Mouse (Mus musculus) neural tube, embryonic 13.5 days (tissue): Measurements from ENCODE around the gene Cfap300. TPM values are rescaled to one million over a fixed set of nuclear protein-coding genes. Genes with fewer than 3 reads are reported as not detected.

Source experiments
- ATAC-seq: fragments of 200-750 bp; cut with Nextera tagmentation; 2 replicates; pipeline ENCODE4 v1.8.0; 2017; ENCODE audit warnings: low read depth, mild to moderate bottlenecking, moderate TSS enrichment, moderate library complexity
- H3K27ac ChIP-seq: fragments of 300-500 bp; sonication (generic); replicated peaks from 2 replicates; pipeline ENCODE4 v1.5.1; 2015; ENCODE audit warnings: moderate library complexity, mild to moderate bottlenecking, inconsistent platforms
- H3K27me3 ChIP-seq: fragments of 300-500 bp; sonication (generic); 2 replicates; pipeline ENCODE4 v1.6.1; 2015; ENCODE audit warnings: mild to moderate bottlenecking, inconsistent platforms
- H3K36me3 ChIP-seq: fragments of 300-500 bp; sonication (generic); 2 replicates; pipeline ENCODE4 v1.6.1; 2015; ENCODE audit warnings: mild to moderate bottlenecking, inconsistent platforms
- H3K4me1 ChIP-seq: fragments of 300-500 bp; sonication (generic); replicated peaks from 2 replicates; pipeline ENCODE4 v1.6.1; 2015; ENCODE audit warnings: inconsistent platforms
- H3K4me2 ChIP-seq: fragments of 300-500 bp; sonication (generic); 2 replicates; pipeline ENCODE4 v1.6.1; 2015; ENCODE audit warnings: inconsistent platforms, mild to moderate bottlenecking, moderate library complexity
- H3K4me3 ChIP-seq: fragments of 300-500 bp; sonication (generic); 2 replicates; pipeline ENCODE4 v1.5.1; 2015; ENCODE audit warnings: mild to moderate bottlenecking, inconsistent platforms
- H3K9ac ChIP-seq: fragments of 300-500 bp; sonication (generic); 2 replicates; pipeline ENCODE4 v1.6.1; 2015; ENCODE audit warnings: moderate library complexity, mild to moderate bottlenecking, inconsistent platforms
- H3K9me3 ChIP-seq: fragments of 300-500 bp; sonication (generic); 2 replicates; pipeline ENCODE4 v1.6.1; 2016; ENCODE audit warnings: inconsistent platforms
- WGBS: fragments of 180-500 bp; shearing (Covaris S2); methylation state at CpG from one replicate; pipeline ENCODE4 v1.1.7; 2015; 5-methylcytosine and 5-hydroxymethylcytosine counted together
- polyA plus RNA-seq: library from polyadenylated mRNA; unstranded; fragments of >200 nt; fragmentation: Nextera tagmentation; extraction: Ambion mirVana; gene quantifications from 2 replicates; pipeline ENCODE4 v1.2.1, GENCODE M21; 2015

The Cfap300 gene
- polyA plus RNA-seq, 1 experiment from 2014 or later = 14.2 TPM

DNA sequence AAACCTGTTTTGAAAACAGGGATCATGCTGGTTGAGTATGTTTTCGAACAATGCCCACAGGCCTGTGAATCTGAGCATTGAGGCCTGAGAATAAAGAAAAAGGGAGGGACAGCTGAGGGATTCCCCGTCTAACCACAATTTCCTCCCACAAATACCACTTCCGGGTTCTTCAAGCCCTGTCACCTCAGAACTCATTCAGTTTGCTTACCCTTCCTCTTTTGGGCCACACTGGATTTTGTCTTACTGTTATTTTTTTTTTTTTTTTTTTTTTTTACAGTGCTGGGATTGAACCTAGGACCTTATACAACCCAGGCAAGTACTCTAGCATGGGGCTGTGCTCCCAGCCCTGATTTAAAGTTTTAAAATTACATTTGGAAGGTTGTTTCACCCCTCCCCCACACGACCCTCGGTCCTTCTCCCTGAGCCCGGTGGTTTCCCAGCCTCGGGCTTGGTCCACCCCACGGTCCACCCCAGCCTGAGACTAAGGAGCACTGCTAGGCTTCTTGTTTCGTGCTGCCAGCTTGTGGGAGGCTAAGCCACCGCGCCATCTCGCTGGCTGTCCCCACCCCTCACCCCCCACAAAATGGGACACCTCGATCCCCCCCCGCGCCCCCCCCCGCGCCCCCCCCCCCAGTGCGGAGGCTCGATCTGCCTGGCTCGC lies 25.2 kb downstream of the Cfap300 start:
- Histone ChIP-seq H3K4me3 (no peak overlapping the region), H3K4me2 (no peak overlapping the region), H3K9ac (no peak overlapping the region), H3K27me3 (no peaks in the 10 kb centered on the region), H3K27ac (no peak overlapping the region), H3K9me3 (no peaks in the 10 kb centered on the region), H3K4me1 (no peaks in the 10 kb centered on the region), H3K36me3 (no peaks in the 10 kb centered on the region)
- WGBS = 50% methylated on average over 20 of the region's 20 CpGs
- no peak for ATAC-seq

DNA sequence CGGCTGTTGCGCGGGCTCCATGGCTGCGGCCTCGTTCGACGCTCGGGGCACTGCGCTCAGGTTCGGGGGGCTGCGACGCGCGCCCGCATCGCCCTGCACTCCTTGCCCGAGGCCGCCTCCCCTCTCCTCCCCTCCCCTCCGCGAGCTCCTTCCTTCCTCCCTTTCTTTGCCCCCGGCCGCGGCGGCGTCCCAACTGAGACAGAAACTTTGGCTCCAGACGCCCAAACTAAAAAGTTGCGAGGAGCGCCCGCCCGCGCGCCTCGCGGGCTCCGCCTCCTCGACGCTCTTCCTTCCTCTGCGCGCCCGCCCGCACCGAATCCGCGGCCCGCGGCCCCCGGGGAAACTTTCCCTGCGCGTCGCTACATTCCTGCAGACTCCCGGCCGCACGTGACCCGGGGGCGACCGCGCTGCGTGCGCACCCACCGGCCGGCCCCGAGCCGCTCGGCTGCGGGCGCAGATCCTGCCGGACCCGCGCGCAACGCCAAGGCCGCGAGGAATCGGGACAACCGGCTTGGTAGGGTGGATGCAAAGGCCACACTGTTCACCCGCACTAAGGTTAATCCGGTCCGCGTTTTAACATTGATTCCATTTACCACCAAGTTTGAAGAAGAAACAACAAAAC lies 38.1 kb downstream of the Cfap300 start, which contains the start of gene Yap1:
Gene Yap1 (minus strand): TSS at position 227 of the 622 bp plus-strand sequence.
- H3K36me3 ChIP-seq = 0 out of 2 replicates have a peak, but pooled peaks cover 5% of the 10 kb centered on the region
- H3K4me3 ChIP-seq = peak within 1 kb of the TSS; percentile 79
- ATAC-seq = peak; percentile 86
- under 1% methylated on average over 76 of the region's 79 CpGs for WGBS
- H3K27ac ChIP-seq = peak within 1 kb of the TSS; percentile 91
- peak within 1 kb of the TSS; percentile 82 for H3K9ac ChIP-seq
- no peaks in the 10 kb centered on the region for H3K9me3 ChIP-seq
- H3K4me1 ChIP-seq = peaks cover 23% of the 10 kb centered on the region
- H3K27me3 ChIP-seq = peaks cover 6% of the 10 kb centered on the region; the same call in 1 of the 2 replicates
- peak within 1 kb of the TSS; percentile 86 for H3K4me2 ChIP-seq

DNA sequence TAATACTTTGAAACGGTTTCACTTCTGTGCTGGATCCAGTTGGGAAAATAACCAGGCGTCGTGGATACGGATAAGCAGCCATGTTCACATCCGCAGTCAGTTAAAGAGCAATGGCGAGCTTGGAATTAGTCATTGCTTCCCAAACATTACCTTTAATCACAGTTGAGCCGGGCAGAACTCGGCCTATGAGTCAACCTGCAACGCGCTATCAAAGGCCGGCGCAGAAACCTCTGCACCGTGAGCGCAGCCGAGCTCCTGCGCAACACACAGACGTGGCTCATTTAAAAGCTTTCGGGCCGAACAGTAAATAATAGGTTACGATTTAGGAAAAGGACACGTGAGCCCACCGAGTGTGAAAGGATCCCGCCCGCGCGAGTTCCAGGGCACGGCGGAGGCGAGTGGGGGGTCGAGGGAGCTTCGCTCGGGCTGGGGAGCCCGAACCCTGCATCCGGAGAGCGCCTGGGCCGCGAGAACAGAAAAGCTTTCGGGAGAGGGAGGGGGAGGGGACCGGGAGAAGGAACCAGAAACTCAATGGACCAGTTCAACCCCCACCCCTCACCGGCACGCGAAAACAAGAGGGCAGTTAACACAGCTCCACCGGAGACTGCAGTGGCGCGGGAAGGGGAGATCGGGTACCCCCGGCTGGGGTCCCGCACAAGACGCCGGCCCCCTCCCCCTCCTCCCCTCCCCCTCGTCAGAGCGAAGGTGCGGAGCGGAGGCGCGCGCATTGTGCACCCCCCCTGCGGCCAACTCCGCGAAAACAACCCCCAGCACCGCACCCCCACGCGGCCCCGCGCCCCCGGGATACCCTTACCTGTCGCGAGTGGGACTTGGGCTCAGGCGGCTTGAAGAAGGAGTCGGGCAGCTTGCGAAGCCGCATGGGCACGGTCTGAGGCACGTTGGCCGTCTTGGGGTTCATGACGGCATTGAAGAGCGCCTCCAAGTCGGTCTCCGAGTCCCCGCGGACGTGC lies 39.0 kb downstream of the Cfap300 start:
- H3K27ac ChIP-seq = peak overlapping the region; percentile 91
- H3K4me2 ChIP-seq = peak overlapping the region; percentile 86
- peaks cover 30% of the 10 kb centered on the region for H3K4me1 ChIP-seq
- H3K4me3 ChIP-seq = peak overlapping the region; percentile 79
- H3K36me3 ChIP-seq = 0 out of 2 replicates have a peak, but pooled peaks cover 6% of the 10 kb centered on the region
- peaks cover 6% of the 10 kb centered on the region; the same call in 1 of the 2 replicates for H3K27me3 ChIP-seq
- peak overlapping the region; percentile 82 for H3K9ac ChIP-seq
- no peaks in the 10 kb centered on the region for H3K9me3 ChIP-seq
- peak; percentile 73 for ATAC-seq
- 1% methylated on average over 74 of the region's 82 CpGs for WGBS

DNA sequence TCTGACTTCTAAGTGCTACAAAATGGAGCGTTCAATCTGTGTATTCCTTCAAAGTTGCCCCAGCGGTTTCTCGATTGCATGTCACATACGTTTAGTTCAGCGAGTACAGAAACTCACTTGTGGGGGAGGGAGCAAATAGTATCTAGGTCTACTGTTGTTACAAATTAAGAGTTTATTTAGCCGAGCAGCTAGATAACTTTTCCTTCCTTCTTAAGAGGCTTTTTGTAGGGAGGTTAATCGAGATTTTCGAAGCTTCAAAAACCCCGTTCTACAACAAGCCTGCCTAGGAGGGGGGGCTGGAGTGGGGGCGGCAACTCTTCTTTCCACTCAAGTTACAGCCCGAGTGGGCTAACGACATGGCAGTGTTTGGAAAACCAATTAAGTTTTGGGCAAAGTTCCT lies 39.8 kb downstream of the Cfap300 start:
- Histone ChIP-seq H3K27ac (no peak overlapping the region), H3K9ac (peak overlapping the region; percentile 82), H3K36me3 (0 out of 2 replicates have a peak, but pooled peaks cover 6% of the 10 kb centered on the region), H3K9me3 (no peaks in the 10 kb centered on the region), H3K4me3 (peak overlapping the region; percentile 79), H3K4me1 (peaks cover 33% of the 10 kb centered on the region), H3K27me3 (peaks cover 6% of the 10 kb centered on the region; the same call in 1 of the 2 replicates), H3K4me2 (peak overlapping the region; percentile 86)
- ATAC-seq = no peak
- 1% methylated on average over 12 of the region's 12 CpGs for WGBS

DNA sequence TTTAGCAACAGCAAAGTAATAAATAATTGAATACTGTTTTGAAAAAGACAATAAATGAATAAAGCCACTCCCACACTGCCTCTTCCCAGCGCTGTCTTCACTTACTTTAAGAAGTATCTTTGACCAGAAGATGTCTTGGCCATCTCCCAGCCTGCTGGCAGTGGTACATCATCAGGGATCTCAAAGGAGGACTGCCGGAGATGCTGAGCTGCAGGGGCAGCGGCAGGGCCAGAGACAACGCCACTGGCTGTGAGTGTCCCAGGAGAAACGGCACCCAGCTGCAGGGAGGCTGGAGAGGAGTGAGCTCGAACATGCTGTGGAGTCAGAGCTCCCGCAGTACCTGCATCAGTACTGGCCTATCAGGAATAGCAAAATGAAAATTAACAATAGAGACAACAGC lies 41.3 kb downstream of the Cfap300 start:
- no peak for ATAC-seq
- peaks cover 6% of the 10 kb centered on the region; the same call in 1 of the 2 replicates for H3K27me3 ChIP-seq
- H3K27ac ChIP-seq = no peak overlapping the region
- 28% methylated on average over 7 of the region's 7 CpGs for WGBS
- H3K9ac ChIP-seq = no peak overlapping the region
- no peaks in the 10 kb centered on the region for H3K9me3 ChIP-seq
- 0 out of 2 replicates have a peak overlapping the region, but pooled peaks have one; percentile 5 for H3K4me3 ChIP-seq
- peaks cover 33% of the 10 kb centered on the region for H3K4me1 ChIP-seq
- H3K4me2 ChIP-seq = peak overlapping the region; percentile 40
- 0 out of 2 replicates have a peak, but pooled peaks cover 6% of the 10 kb centered on the region for H3K36me3 ChIP-seq

DNA sequence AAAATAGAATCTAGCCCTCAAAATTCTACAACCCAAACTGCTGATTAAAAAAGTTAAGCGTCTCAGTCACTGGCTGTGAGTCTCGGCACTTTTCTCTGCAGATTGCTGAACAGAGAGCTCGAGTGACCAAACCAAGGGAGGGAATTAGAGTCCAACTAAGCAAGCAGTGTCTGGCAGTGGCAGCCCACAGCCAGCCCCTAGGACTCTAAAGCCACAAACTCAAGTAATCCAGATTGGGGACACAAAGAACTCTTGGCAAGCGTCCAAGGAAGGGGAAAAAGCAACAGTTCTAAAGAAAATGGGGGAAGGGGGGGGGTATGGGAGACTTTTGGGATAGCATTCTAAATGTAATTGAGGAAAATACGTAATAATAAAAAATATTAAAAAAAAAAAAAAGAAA lies 48.3 kb downstream of the Cfap300 start:
- no peak for ATAC-seq
- 79% methylated on average over 5 of the region's 5 CpGs for WGBS

DNA sequence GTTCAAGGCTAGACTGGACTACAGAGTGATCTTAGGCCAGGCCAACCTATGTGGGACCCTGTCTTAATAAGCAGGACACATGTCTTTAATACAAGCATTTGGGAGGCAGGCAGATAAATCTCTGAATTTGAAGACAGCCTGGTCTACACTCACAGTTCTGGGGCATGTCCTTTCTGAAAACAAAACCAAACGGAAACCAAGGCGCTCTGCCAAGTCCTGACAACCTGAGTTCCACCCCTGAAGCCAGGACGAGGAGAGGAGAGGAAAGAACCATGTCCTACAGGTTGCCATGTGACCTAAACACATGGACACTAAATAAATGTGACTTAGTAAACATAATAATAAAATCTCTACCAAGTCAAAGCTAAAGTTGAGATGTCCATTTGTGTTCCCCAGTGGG lies 50.0 kb downstream of the Cfap300 start:
- Histone ChIP-seq H3K4me3 (no peak overlapping the region), H3K9ac (no peak overlapping the region), H3K27me3 (no peaks in the 10 kb centered on the region), H3K9me3 (no peaks in the 10 kb centered on the region), H3K36me3 (no peaks in the 10 kb centered on the region), H3K27ac (no peak overlapping the region), H3K4me1 (0 out of 2 replicates have a peak, but pooled peaks cover 5% of the 10 kb centered on the region), H3K4me2 (no peak overlapping the region)
- no peak for ATAC-seq
- WGBS = 77% methylated on average over 3 of the region's 3 CpGs

More for the DNA sequence above, 48.3 kb downstream of the Cfap300 start:
- peaks cover 13% of the 10 kb centered on the region; the same call in 1 of the 2 replicates for H3K4me1 ChIP-seq
- no peak overlapping the region for H3K27ac ChIP-seq
- H3K4me2 ChIP-seq = no peak overlapping the region
- H3K9ac ChIP-seq = no peak overlapping the region
- no peak overlapping the region for H3K4me3 ChIP-seq
- H3K27me3 ChIP-seq = no peaks in the 10 kb centered on the region
- no peaks in the 10 kb centered on the region for H3K9me3 ChIP-seq
- no peaks in the 10 kb centered on the region for H3K36me3 ChIP-seq

DNA sequence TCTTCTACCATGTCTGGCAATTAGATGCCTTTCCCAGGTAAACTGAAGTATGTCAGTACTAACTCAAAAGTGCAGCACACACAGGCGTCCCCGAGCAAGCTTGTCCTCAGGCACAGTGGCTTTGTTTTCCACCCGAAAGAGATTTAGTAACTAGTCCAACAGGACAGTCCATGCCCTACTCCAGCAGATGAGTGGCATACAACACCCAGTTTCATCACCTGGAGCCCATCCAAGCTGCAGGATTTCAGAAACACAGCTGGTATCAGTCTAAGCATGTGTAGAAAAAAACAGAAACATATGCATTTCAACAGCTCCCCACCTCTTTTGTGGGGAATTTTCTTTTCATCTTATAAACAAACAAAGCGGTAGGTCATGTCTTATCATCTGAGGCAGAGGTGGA lies 51.7 kb downstream of the Cfap300 start:
- H3K4me3 ChIP-seq = no peak overlapping the region
- no peak overlapping the region for H3K27ac ChIP-seq
- H3K36me3 ChIP-seq = no peaks in the 10 kb centered on the region
- no peak overlapping the region for H3K9ac ChIP-seq
- H3K4me1 ChIP-seq = 0 out of 2 replicates have a peak, but pooled peaks cover 5% of the 10 kb centered on the region
- no peaks in the 10 kb centered on the region for H3K27me3 ChIP-seq
- H3K4me2 ChIP-seq = no peak overlapping the region
- 86% methylated on average over 4 of the region's 4 CpGs for WGBS
- H3K9me3 ChIP-seq = no peaks in the 10 kb centered on the region
- ATAC-seq = no peak

DNA sequence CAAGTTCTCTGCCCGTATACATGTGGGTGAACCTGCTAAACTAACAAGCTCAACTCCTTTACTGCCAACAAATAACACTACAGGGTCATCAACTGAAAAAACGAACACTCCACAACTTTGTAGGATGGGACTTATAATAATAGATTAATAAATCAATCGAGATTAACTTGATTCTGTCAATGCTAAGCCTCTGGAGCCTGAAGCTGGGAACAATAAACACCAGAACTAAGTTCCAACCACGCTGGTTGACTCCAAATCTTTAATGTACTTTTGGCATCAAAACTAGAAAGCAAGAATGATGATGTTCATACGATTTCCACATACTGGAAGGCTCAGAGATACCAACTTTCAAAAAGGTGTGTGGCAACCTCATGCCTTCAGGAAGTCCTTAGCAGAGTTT lies 55.5 kb downstream of the Cfap300 start:
- Histone ChIP-seq H3K4me2 (no peak overlapping the region), H3K9me3 (no peaks in the 10 kb centered on the region), H3K27me3 (no peaks in the 10 kb centered on the region), H3K4me1 (no peaks in the 10 kb centered on the region), H3K9ac (no peak overlapping the region), H3K36me3 (no peaks in the 10 kb centered on the region), H3K4me3 (no peak overlapping the region), H3K27ac (no peak overlapping the region)
- 86% methylated on average over 5 of the region's 5 CpGs for WGBS
- ATAC-seq = no peak

DNA sequence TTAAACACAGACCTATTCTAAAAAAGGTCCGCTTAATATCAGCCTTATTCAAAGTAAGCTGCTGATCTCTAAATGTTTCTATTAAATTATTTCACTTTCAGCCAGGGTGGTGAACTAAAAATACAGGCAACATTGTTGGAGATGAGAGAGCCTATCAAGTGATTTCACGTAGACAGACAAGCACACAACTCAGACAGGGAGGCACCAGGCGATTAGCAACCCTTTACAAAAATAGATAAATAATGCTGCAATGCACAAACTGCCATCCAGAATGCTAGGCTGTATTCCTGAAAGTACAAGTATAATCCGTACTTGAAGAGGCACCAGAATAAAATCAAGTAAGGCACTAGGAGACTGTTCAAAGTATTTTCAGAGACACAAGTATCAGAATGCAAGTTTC lies 58.3 kb downstream of the Cfap300 start:
- Histone ChIP-seq H3K4me2 (no peak overlapping the region), H3K27ac (no peak overlapping the region)

DNA sequence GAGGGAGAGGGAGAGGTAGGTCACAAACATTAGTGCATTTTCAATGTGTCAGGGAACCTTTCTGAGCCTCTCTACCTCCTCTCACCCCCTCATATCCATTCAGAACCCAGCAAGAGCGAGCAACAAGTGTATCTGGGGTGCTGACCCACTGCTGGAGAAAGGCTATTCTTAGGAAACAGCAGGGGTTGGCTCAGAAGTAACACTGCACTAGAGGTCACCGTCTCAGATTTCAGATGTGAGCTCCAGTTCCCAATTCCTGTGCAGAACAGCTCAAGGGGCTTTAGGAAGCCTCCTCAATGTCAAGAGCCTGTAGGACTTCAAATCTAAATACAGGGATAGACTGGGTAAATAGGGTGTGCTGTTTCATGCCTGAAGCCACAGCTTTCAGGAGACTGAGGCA lies 59.0 kb downstream of the Cfap300 start:
- Histone ChIP-seq H3K4me2 (no peak overlapping the region), H3K9ac (no peak overlapping the region), H3K27ac (no peak overlapping the region), H3K9me3 (no peaks in the 10 kb centered on the region), H3K4me3 (no peak overlapping the region), H3K36me3 (no peaks in the 10 kb centered on the region), H3K27me3 (no peaks in the 10 kb centered on the region), H3K4me1 (no peaks in the 10 kb centered on the region)
- ATAC-seq = no peak
- 11% methylated on average over 2 of the region's 2 CpGs for WGBS

More for the DNA sequence above, 58.3 kb downstream of the Cfap300 start:
- H3K36me3 ChIP-seq = no peaks in the 10 kb centered on the region
- H3K4me3 ChIP-seq = no peak overlapping the region
- 82% methylated on average over 4 of the region's 4 CpGs for WGBS
- H3K9me3 ChIP-seq = no peaks in the 10 kb centered on the region
- no peak for ATAC-seq
- no peak overlapping the region for H3K9ac ChIP-seq
- no peaks in the 10 kb centered on the region for H3K27me3 ChIP-seq
- H3K4me1 ChIP-seq = no peaks in the 10 kb centered on the region
